Mouse (Mus musculus): ENCODE data around the gene Tnk1.

- TF ChIP-seq ZC3H11A (IDR thresholded peaks at IDR 0.05; ENCODE audit: borderline replicate concordance, low read depth, low read length), result no peak
- TF ChIP-seq CHD2 (IDR thresholded peaks at IDR 0.05; ENCODE audit: low read depth, low read length), result no peak
- TF ChIP-seq MAFK (IDR thresholded peaks at IDR 0.05; ENCODE audit: insufficient read depth, low read depth, low read length), result no peak
Measured at GRCm38 (mm10) chr11:69804652-69804940, 53.9 kb downstream of the Tnk1 start.
